Mouse (Mus musculus): ENCODE results near the gene Krtap1-4. TPM values are rescaled to one million over a fixed set of nuclear protein-coding genes. Genes with fewer than 3 reads are reported as not detected.

The Krtap1-4 gene
- polyA plus RNA-seq, 1 experiment from 2014 or later: not detected

- Histone ChIP-seq H3K36me3 (no peaks in the 10 kb centered on the region), H3K4me3 (no peak within 1 kb of the TSS), H3K4me1 (no peaks in the 10 kb centered on the region), H3K27me3 (ENCODE audit: low read depth, poor library complexity, severe bottlenecking) (no peaks in the 10 kb centered on the region), H3K27ac (no peak within 1 kb of the TSS), H3K9me3 (replicated peaks) (no peaks in the 10 kb centered on the region)
- WGBS: 89% methylated on average over 6 of the region's 6 CpGs
- no peak for DNase-seq (ENCODE audit: low spot score)
These were observed 2.8 kb downstream of the Krtap1-4 start, which contains the start of gene Krtap1-5 for GRCm38 (mm10) chr11:99580636-99581035. Gene Krtap1-5 (minus strand): TSS chr11:99581016.

- Histone ChIP-seq H3K27ac (no peak overlapping the region; the same call in 1 of the 2 replicates), H3K36me3 (no peaks in the 10 kb centered on the region), H3K27me3 (ENCODE audit: low read depth, poor library complexity, severe bottlenecking) (no peaks in the 10 kb centered on the region), H3K4me1 (no peaks in the 10 kb centered on the region), H3K4me3 (no peak overlapping the region), H3K9me3 (replicated peaks) (no peaks in the 10 kb centered on the region)
- DNase-seq (ENCODE audit: low spot score): peak; percentile 81
- 7% methylated on average over 7 of the region's 7 CpGs for WGBS
These were observed 9.3 kb downstream of the Krtap1-4 start for GRCm38 (mm10) chr11:99574106-99574505.

GRCm38 (mm10) chr11:99573164-99573563 is 10.3 kb downstream of the Krtap1-4 start:
- Histone ChIP-seq H3K4me3 (no peak overlapping the region), H3K27ac (no peak overlapping the region), H3K36me3 (no peaks in the 10 kb centered on the region), H3K4me1 (no peaks in the 10 kb centered on the region), H3K9me3 (replicated peaks) (no peaks in the 10 kb centered on the region), H3K27me3 (ENCODE audit: low read depth, poor library complexity, severe bottlenecking) (no peaks in the 10 kb centered on the region)
- 77% methylated on average over 4 of the region's 4 CpGs for WGBS
- no peak for DNase-seq (ENCODE audit: low spot score)

- H3K36me3 ChIP-seq: no peaks in the 10 kb centered on the region
- DNase-seq (ENCODE audit: low spot score): no peak
- H3K27ac ChIP-seq: no peak within 1 kb of the TSS
- H3K4me1 ChIP-seq: no peaks in the 10 kb centered on the region
- WGBS: 85% methylated on average over 7 of the region's 7 CpGs
- H3K9me3 ChIP-seq (replicated peaks): no peaks in the 10 kb centered on the region
- H3K27me3 ChIP-seq (ENCODE audit: low read depth, poor library complexity, severe bottlenecking): no peaks in the 10 kb centered on the region
- no peak within 1 kb of the TSS for H3K4me3 ChIP-seq
These were observed 16.9 kb downstream of the Krtap1-4 start, which contains the start of gene Krtap3-1 for GRCm38 (mm10) chr11:99566530-99566929. Gene Krtap3-1 (minus strand): TSS chr11:99566630.

GRCm38 (mm10) chr11:99562580-99562979 is 20.9 kb downstream of the Krtap1-4 start:
- H3K36me3 ChIP-seq: no peaks in the 10 kb centered on the region
- 85% methylated on average over 6 of the region's 6 CpGs for WGBS
- no peak overlapping the region for H3K4me3 ChIP-seq
- H3K27me3 ChIP-seq (ENCODE audit: low read depth, poor library complexity, severe bottlenecking): no peaks in the 10 kb centered on the region
- no peak overlapping the region for H3K27ac ChIP-seq
- H3K9me3 ChIP-seq (replicated peaks): no peaks in the 10 kb centered on the region
- no peaks in the 10 kb centered on the region for H3K4me1 ChIP-seq
- no peak for DNase-seq (ENCODE audit: low spot score)

- WGBS: 93% methylated on average over 9 of the region's 9 CpGs
- Histone ChIP-seq H3K36me3 (no peaks in the 10 kb centered on the region), H3K4me3 (no peak within 1 kb of the TSS), H3K4me1 (no peaks in the 10 kb centered on the region), H3K27me3 (ENCODE audit: low read depth, poor library complexity, severe bottlenecking) (no peaks in the 10 kb centered on the region), H3K27ac (no peak within 1 kb of the TSS), H3K9me3 (replicated peaks) (no peaks in the 10 kb centered on the region)
- DNase-seq (ENCODE audit: low spot score): no peak
These were observed 24.1 kb downstream of the Krtap1-4 start, which contains the start of gene Gm11939 for GRCm38 (mm10) chr11:99559366-99559765. Gene Gm11939 (minus strand): TSS chr11:99559466.

- no peak overlapping the region for H3K4me3 ChIP-seq
These were observed 25.3 kb downstream of the Krtap1-4 start for GRCm38 (mm10) chr11:99557976-99558745.

GRCm38 (mm10) chr11:99556753-99557152 is 26.7 kb downstream of the Krtap1-4 start, which contains the start of gene Krtap3-2:
Gene Krtap3-2 (minus strand): TSS chr11:99556853.
- Histone ChIP-seq H3K27ac (no peak within 1 kb of the TSS), H3K27me3 (ENCODE audit: low read depth, poor library complexity, severe bottlenecking) (no peaks in the 10 kb centered on the region), H3K4me3 (no peak within 1 kb of the TSS), H3K36me3 (no peaks in the 10 kb centered on the region), H3K4me1 (no peaks in the 10 kb centered on the region), H3K9me3 (replicated peaks) (no peaks in the 10 kb centered on the region)
- WGBS: 57% methylated on average over 2 of the region's 2 CpGs
- DNase-seq (ENCODE audit: low spot score): no peak

More at GRCm38 (mm10) chr11:99557976-99558745, 25.3 kb downstream of the Krtap1-4 start:
- no peaks in the 10 kb centered on the region for H3K4me1 ChIP-seq
- no peaks in the 10 kb centered on the region for H3K27me3 ChIP-seq (ENCODE audit: low read depth, poor library complexity, severe bottlenecking)
- H3K36me3 ChIP-seq: no peaks in the 10 kb centered on the region
- DNase-seq (ENCODE audit: low spot score): no peak
- WGBS: 88% methylated on average over 3 of the region's 3 CpGs
- H3K9me3 ChIP-seq (replicated peaks): no peaks in the 10 kb centered on the region
- H3K27ac ChIP-seq: no peak overlapping the region

- DNase-seq (ENCODE audit: low spot score): no peak
- Histone ChIP-seq H3K27ac (no peak overlapping the region), H3K4me3 (no peak overlapping the region), H3K9me3 (replicated peaks) (no peaks in the 10 kb centered on the region), H3K27me3 (ENCODE audit: low read depth, poor library complexity, severe bottlenecking) (no peaks in the 10 kb centered on the region), H3K36me3 (no peaks in the 10 kb centered on the region), H3K4me1 (no peaks in the 10 kb centered on the region)
- 85% methylated on average over 2 of the region's 2 CpGs for WGBS
These were observed 27.3 kb downstream of the Krtap1-4 start for GRCm38 (mm10) chr11:99556195-99556594.

GRCm38 (mm10) chr11:99550765-99551164 is 32.7 kb downstream of the Krtap1-4 start, which contains the start of gene Krtap3-3:
Gene Krtap3-3 (minus strand): TSS chr11:99550865.
- H3K27me3 ChIP-seq (ENCODE audit: low read depth, poor library complexity, severe bottlenecking): no peaks in the 10 kb centered on the region
- H3K36me3 ChIP-seq: no peaks in the 10 kb centered on the region
- WGBS: 60% methylated on average over 4 of the region's 4 CpGs
- H3K27ac ChIP-seq: no peak within 1 kb of the TSS
- H3K4me1 ChIP-seq: no peaks in the 10 kb centered on the region
- no peak for DNase-seq (ENCODE audit: low spot score)
- no peaks in the 10 kb centered on the region for H3K9me3 ChIP-seq (replicated peaks)
- H3K4me3 ChIP-seq: no peak within 1 kb of the TSS

GRCm38 (mm10) chr11:99547892-99548291 is 35.6 kb downstream of the Krtap1-4 start:
- Histone ChIP-seq H3K36me3 (no peaks in the 10 kb centered on the region), H3K4me1 (no peaks in the 10 kb centered on the region), H3K27me3 (ENCODE audit: low read depth, poor library complexity, severe bottlenecking) (no peaks in the 10 kb centered on the region), H3K4me3 (no peak overlapping the region), H3K27ac (no peak overlapping the region), H3K9me3 (replicated peaks) (no peaks in the 10 kb centered on the region)
- no peak for DNase-seq (ENCODE audit: low spot score)

GRCm38 (mm10) chr11:99539721-99540120 is 43.7 kb downstream of the Krtap1-4 start:
- H3K4me3 ChIP-seq: no peak overlapping the region
- no peaks in the 10 kb centered on the region for H3K36me3 ChIP-seq
- WGBS: 88% methylated on average over 9 of the region's 9 CpGs
- H3K4me1 ChIP-seq: peaks cover 3% of the 10 kb centered on the region; the same call in 1 of the 2 replicates
- DNase-seq (ENCODE audit: low spot score): no peak
- H3K27me3 ChIP-seq (ENCODE audit: low read depth, poor library complexity, severe bottlenecking): no peaks in the 10 kb centered on the region
- no peaks in the 10 kb centered on the region for H3K9me3 ChIP-seq (replicated peaks)
- no peak overlapping the region for H3K27ac ChIP-seq
